ENCODE assay signal across 19 mouse cellular contexts in genomic region chr2:179587069-179587468, GRCm38 (mm10).
DNase-seq lines count a peak whose midpoint lies in the region; ATAC-seq and TF ChIP-seq lines count a peak whose summit lies in the region.
"Had no signal": no experiment of that assay in that cellular context is flagged by ENCODE, and none has a peak within 500 bp of the region (broad histone marks: within the 10 kb centered on the region; RNA-seq: fewer than 3 reads in every experiment).

No protein-coding gene starts in this region.

- no peaks in the 10 kb centered on the region for H3K4me1 ChIP-seq in intestine, postnatal 0 days (replicated peaks; ENCODE audit: control insufficient read depth, insufficient read depth, low read length)

- H3K36me3 ChIP-seq in intestine, postnatal 0 days (ENCODE audit: control insufficient read depth, insufficient read depth), result no peaks in the 10 kb centered on the region
- H3K36me3 ChIP-seq: embryonic facial prominence, embryonic 10.5 days; embryonic facial prominence, embryonic 12.5 days; forebrain, embryonic 12.5 days had no signal

- ATAC-seq in frontal cortex, adult (ENCODE audit: low TSS enrichment), result peak; percentile 64
- ATAC-seq in megakaryocyte progenitor cell, adult 5-6 weeks (replicated peaks; ENCODE audit: poor library complexity), result peak; percentile 70
- ATAC-seq in intestine, postnatal 0 days, result no peak
- ATAC-seq: activated CD4-positive, CD25-positive, alpha-beta regulatory T cell, adult 4 months; forebrain, embryonic 16.5 days; Patski had no signal

- no peak overlapping the region for H3K27ac ChIP-seq in intestine, postnatal 0 days (ENCODE audit: low read depth, low read length)
- H3K27ac ChIP-seq: embryonic facial prominence, embryonic 10.5 days; embryonic facial prominence, embryonic 12.5 days; forebrain, embryonic 12.5 days had no signal

- 75% methylated on average over 2 of the region's 2 CpGs for WGBS in intestine, postnatal 0 days

- no peaks in the 10 kb centered on the region for H3K27me3 ChIP-seq in intestine, postnatal 0 days (replicated peaks; ENCODE audit: control insufficient read depth, insufficient read depth, low read length)
- H3K27me3 ChIP-seq: Patski had no signal

- H3K9me3 ChIP-seq in intestine, postnatal 0 days (ENCODE audit: control insufficient read depth), result no peaks in the 10 kb centered on the region
- H3K9me3 ChIP-seq: embryonic facial prominence, embryonic 10.5 days; embryonic facial prominence, embryonic 12.5 days; forebrain, embryonic 12.5 days had no signal

- H3K4me3 ChIP-seq in intestine, postnatal 0 days (ENCODE audit: low read depth, low read length), result no peak overlapping the region
- H3K4me3 ChIP-seq: embryonic facial prominence, embryonic 10.5 days; embryonic facial prominence, embryonic 12.5 days; forebrain, embryonic 12.5 days had no signal

- no peak for TF ChIP-seq CTCF in intestine, postnatal 0 days (IDR thresholded peaks at IDR 0.05; ENCODE audit: low read depth)

- DNase-seq in frontal cortex, postnatal 25 days (ENCODE audit: low spot score in 2 of 2), result no peak
- DNase-seq in NIH3T3 (ENCODE audit: low read depth), result peak; percentile 4
- peak; percentile 42 for DNase-seq in brain, adult 2 months (ENCODE audit: low read depth, low spot score)
- DNase-seq in layer of hippocampus, postnatal 25 days (ENCODE audit: extremely low spot score in 1 of 2, low spot score in 1 of 2), result no peak
- DNase-seq: adrenal gland, adult 8-10 months; adrenal gland, postnatal 14 days; adrenal gland, postnatal 36 days; cerebellum, adult 11-12 months; cerebellum, adult 2 months; cerebellum, adult 9-10 months had no signal

- H3K9ac ChIP-seq in intestine, postnatal 0 days (ENCODE audit: low read depth, low read length), result no peak overlapping the region
- H3K9ac ChIP-seq: embryonic facial prominence, embryonic 12.5 days; forebrain, embryonic 12.5 days had no signal

- H3K4me2 ChIP-seq in intestine, postnatal 0 days (replicated peaks; ENCODE audit: low read depth), result no peak overlapping the region
- H3K4me2 ChIP-seq: embryonic facial prominence, embryonic 12.5 days; forebrain, embryonic 12.5 days had no signal

Comparison
In these comparisons a context has a peak if more than half of its experiments do, and no peak if none do; other contexts are left out.
1. DNase-seq: peak in NIH3T3 (single experiment) and brain, adult 2 months (single experiment); none in frontal cortex, postnatal 25 days (0 of 2) and layer of hippocampus, postnatal 25 days (0 of 2).